Mouse (Mus musculus) kidney, embryonic 16.5 days (tissue): ENCODE measurements around the gene Stau1. TPM values are rescaled to one million over a fixed set of nuclear protein-coding genes. Genes with fewer than 3 reads are reported as not detected.

Experiments
- ATAC-seq: fragments of 200-750 bp; cut with Nextera tagmentation; 2 replicates; pipeline ENCODE4 v1.8.0; 2017; ENCODE audit warnings: moderate TSS enrichment; ENCODE audit not compliant: low FRiP score, low TSS enrichment
- H3K27ac ChIP-seq: fragments of 300-500 bp; sonication (generic); 2 replicates; pipeline ENCODE4 v1.5.1; 2014; ENCODE audit warnings: low read length
- H3K27me3 ChIP-seq: fragments of 300-500 bp; sonication (generic); 2 replicates; pipeline ENCODE4 v1.6.1; 2014; ENCODE audit warnings: low read length, control low read depth, mixed read lengths; ENCODE audit not compliant: insufficient read depth
- H3K36me3 ChIP-seq: fragments of 300-500 bp; sonication (generic); 2 replicates; pipeline ENCODE4 v1.6.1; 2014; ENCODE audit warnings: low read length, control low read depth, mixed read lengths; ENCODE audit not compliant: insufficient read depth
- H3K4me1 ChIP-seq: fragments of 300-500 bp; sonication (generic); 2 replicates; pipeline ENCODE4 v1.6.1; 2014; ENCODE audit warnings: low read length, control low read depth, mixed read lengths; ENCODE audit not compliant: insufficient read depth
- H3K4me2 ChIP-seq: fragments of 300-500 bp; sonication (generic); replicated peaks from 2 replicates; pipeline ENCODE4 v1.6.1; 2014; ENCODE audit warnings: low read depth, low read length
- H3K4me3 ChIP-seq: fragments of 300-500 bp; sonication (generic); 2 replicates; pipeline ENCODE4 v1.5.1; 2014; ENCODE audit warnings: mild to moderate bottlenecking, low read length
- H3K9ac ChIP-seq: fragments of 300-500 bp; sonication (generic); replicated peaks from 2 replicates; pipeline ENCODE4 v1.6.1; 2014; ENCODE audit warnings: low read length
- H3K9me3 ChIP-seq: fragments of 300-500 bp; sonication (generic); 2 replicates; pipeline ENCODE4 v1.6.1; 2016; ENCODE audit warnings: low read length, control low read depth
- WGBS: fragments of 180-500 bp; shearing (Covaris S2); extraction: QIAGEN DNeasy Blood & Tissue Kit; methylation state at CpG from one replicate; pipeline ENCODE4 v1.1.7; 2014; 5-methylcytosine and 5-hydroxymethylcytosine counted together
- polyA plus RNA-seq: library from polyadenylated mRNA; unstranded; fragments of >200 nt; fragmentation: Nextera tagmentation; extraction: Ambion mirVana; gene quantifications from 2 replicates; pipeline ENCODE4 v1.2.1, GENCODE M21; 2015

Stau1 gene
- polyA plus RNA-seq, 1 experiment from 2014 or later: 92.0 TPM

- no peak overlapping the region for H3K27ac ChIP-seq
- no peak overlapping the region for H3K4me2 ChIP-seq
- ATAC-seq: no peak
- H3K9ac ChIP-seq: no peak overlapping the region
- H3K36me3 ChIP-seq: peaks cover 9% of the 10 kb centered on the region; the same call in 1 of the 2 replicates
- 0 out of 2 replicates have a peak, but pooled peaks cover 9% of the 10 kb centered on the region for H3K4me1 ChIP-seq
- 87% methylated on average over 2 of the region's 2 CpGs for WGBS
- no peaks in the 10 kb centered on the region for H3K9me3 ChIP-seq
- no peaks in the 10 kb centered on the region for H3K27me3 ChIP-seq
- no peak overlapping the region for H3K4me3 ChIP-seq
These were observed 31.3 kb downstream of the Stau1 start for GRCm38 (mm10) chr2:166964773-166965172.

- Histone ChIP-seq H3K4me1 (0 out of 2 replicates have a peak, but pooled peaks cover 9% of the 10 kb centered on the region), H3K4me2 (no peak overlapping the region), H3K9ac (no peak overlapping the region), H3K36me3 (peaks cover 17% of the 10 kb centered on the region), H3K9me3 (no peaks in the 10 kb centered on the region), H3K27ac (no peak overlapping the region), H3K27me3 (no peaks in the 10 kb centered on the region), H3K4me3 (no peak overlapping the region)
- WGBS: 27% methylated on average over 8 of the region's 8 CpGs
- ATAC-seq: peak; percentile 86; the same call in 1 of the 2 replicates
These were observed 32.8 kb downstream of the Stau1 start for GRCm38 (mm10) chr2:166963257-166963656.

- H3K4me1 ChIP-seq: 0 out of 2 replicates have a peak, but pooled peaks cover 9% of the 10 kb centered on the region
- no peak overlapping the region for H3K4me2 ChIP-seq
- WGBS: 86% methylated on average over 8 of the region's 8 CpGs
- H3K36me3 ChIP-seq: peaks cover 27% of the 10 kb centered on the region
- no peaks in the 10 kb centered on the region for H3K27me3 ChIP-seq
- H3K9ac ChIP-seq: no peak overlapping the region
- no peak overlapping the region for H3K27ac ChIP-seq
- no peaks in the 10 kb centered on the region for H3K9me3 ChIP-seq
- no peak overlapping the region for H3K4me3 ChIP-seq
- ATAC-seq: no peak
These were observed 35.3 kb downstream of the Stau1 start for GRCm38 (mm10) chr2:166960648-166961330.

- H3K36me3 ChIP-seq: peaks cover 50% of the 10 kb centered on the region
- WGBS: 51% methylated on average over 7 of the region's 7 CpGs
- no peak for ATAC-seq
These were observed 39.3 kb downstream of the Stau1 start for GRCm38 (mm10) chr2:166956805-166957204.

DNA sequence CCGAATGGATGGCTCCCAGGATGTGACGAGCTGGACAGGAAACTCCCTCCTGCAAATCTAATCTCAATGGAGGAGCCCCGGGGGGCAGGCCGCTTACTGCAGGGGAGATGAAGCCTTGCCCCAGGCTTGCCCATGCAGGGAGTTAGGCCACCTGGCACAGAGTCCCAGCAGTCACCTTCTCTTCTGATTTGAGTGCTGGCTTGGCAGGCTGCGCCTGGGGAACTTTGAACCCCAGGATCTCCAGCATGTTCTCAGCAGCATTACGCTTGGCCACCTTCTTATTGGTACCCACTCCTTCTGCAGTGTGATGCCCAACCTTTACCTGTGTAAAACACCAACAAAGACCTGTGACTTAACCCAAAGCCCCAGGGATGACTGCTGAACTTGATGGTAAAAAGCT is 43.9 kb downstream of the Stau1 start:
- Histone ChIP-seq H3K9ac (no peak overlapping the region), H3K4me3 (no peak overlapping the region), H3K27me3 (no peaks in the 10 kb centered on the region), H3K9me3 (no peaks in the 10 kb centered on the region), H3K36me3 (peaks cover 67% of the 10 kb centered on the region), H3K4me1 (no peaks in the 10 kb centered on the region), H3K4me2 (no peak overlapping the region), H3K27ac (no peak overlapping the region)
- ATAC-seq: no peak
- 79% methylated on average over 6 of the region's 6 CpGs for WGBS

More at GRCm38 (mm10) chr2:166956805-166957204, 39.3 kb downstream of the Stau1 start:
- H3K4me3 ChIP-seq: no peak overlapping the region
- H3K27me3 ChIP-seq: no peaks in the 10 kb centered on the region
- H3K27ac ChIP-seq: no peak overlapping the region
- H3K9ac ChIP-seq: no peak overlapping the region
- no peak overlapping the region for H3K4me2 ChIP-seq
- no peaks in the 10 kb centered on the region for H3K4me1 ChIP-seq
- no peaks in the 10 kb centered on the region for H3K9me3 ChIP-seq

GRCm38 (mm10) chr2:166950853-166951648 is 45.0 kb downstream of the Stau1 start:
- 82% methylated on average over 14 of the region's 14 CpGs for WGBS
- Histone ChIP-seq H3K4me1 (no peaks in the 10 kb centered on the region), H3K27me3 (no peaks in the 10 kb centered on the region), H3K9ac (no peak overlapping the region), H3K4me3 (no peak overlapping the region), H3K9me3 (no peaks in the 10 kb centered on the region), H3K27ac (no peak overlapping the region), H3K36me3 (peaks cover 73% of the 10 kb centered on the region), H3K4me2 (no peak overlapping the region)
- ATAC-seq: no peak

- Histone ChIP-seq H3K4me3 (no peak overlapping the region), H3K27ac (no peak overlapping the region), H3K36me3 (peaks cover 77% of the 10 kb centered on the region), H3K4me2 (no peak overlapping the region), H3K9ac (no peak overlapping the region), H3K9me3 (no peaks in the 10 kb centered on the region), H3K27me3 (no peaks in the 10 kb centered on the region), H3K4me1 (no peaks in the 10 kb centered on the region)
- no peak for ATAC-seq
- WGBS: 90% methylated on average over 10 of the region's 10 CpGs
These were observed 47.2 kb downstream of the Stau1 start for GRCm38 (mm10) chr2:166948936-166949335.

- Histone ChIP-seq H3K9ac (no peak overlapping the region), H3K36me3 (peaks cover 78% of the 10 kb centered on the region), H3K27me3 (no peaks in the 10 kb centered on the region), H3K4me3 (no peak overlapping the region), H3K4me1 (no peaks in the 10 kb centered on the region), H3K4me2 (no peak overlapping the region), H3K9me3 (no peaks in the 10 kb centered on the region), H3K27ac (no peak overlapping the region)
- WGBS: 54% methylated on average over 1 of the region's 1 CpGs
- ATAC-seq: no peak
These were observed 47.9 kb downstream of the Stau1 start for GRCm38 (mm10) chr2:166948246-166948645.

GRCm38 (mm10) chr2:166945456-166945855 is 50.6 kb downstream of the Stau1 start:
- peak; percentile 42; the same call in 1 of the 2 replicates for ATAC-seq
- no peak overlapping the region for H3K9ac ChIP-seq
- H3K27ac ChIP-seq: no peak overlapping the region
- WGBS: 52% methylated on average over 4 of the region's 4 CpGs
- H3K27me3 ChIP-seq: no peaks in the 10 kb centered on the region
- no peak overlapping the region for H3K4me3 ChIP-seq
- H3K36me3 ChIP-seq: peaks cover 81% of the 10 kb centered on the region
- no peak overlapping the region for H3K4me2 ChIP-seq
- no peaks in the 10 kb centered on the region for H3K4me1 ChIP-seq
- H3K9me3 ChIP-seq: no peaks in the 10 kb centered on the region

- Histone ChIP-seq H3K9ac (no peak overlapping the region), H3K36me3 (peaks cover 77% of the 10 kb centered on the region), H3K4me3 (no peak overlapping the region), H3K4me1 (no peaks in the 10 kb centered on the region), H3K27me3 (no peaks in the 10 kb centered on the region), H3K4me2 (no peak overlapping the region), H3K27ac (no peak overlapping the region), H3K9me3 (no peaks in the 10 kb centered on the region)
- 76% methylated on average over 1 of the region's 1 CpGs for WGBS
- no peak for ATAC-seq
These were observed 51.8 kb downstream of the Stau1 start for GRCm38 (mm10) chr2:166944346-166944745.
